Mouse (Mus musculus): ENCODE measurements at regions not wholly inside any gene's neighbourhood (a gene's known extent, or its start where the extent isn't known, plus 50 kb on each side); places are given as distances from the start of the nearest gene placed in this dataset.

DNA sequence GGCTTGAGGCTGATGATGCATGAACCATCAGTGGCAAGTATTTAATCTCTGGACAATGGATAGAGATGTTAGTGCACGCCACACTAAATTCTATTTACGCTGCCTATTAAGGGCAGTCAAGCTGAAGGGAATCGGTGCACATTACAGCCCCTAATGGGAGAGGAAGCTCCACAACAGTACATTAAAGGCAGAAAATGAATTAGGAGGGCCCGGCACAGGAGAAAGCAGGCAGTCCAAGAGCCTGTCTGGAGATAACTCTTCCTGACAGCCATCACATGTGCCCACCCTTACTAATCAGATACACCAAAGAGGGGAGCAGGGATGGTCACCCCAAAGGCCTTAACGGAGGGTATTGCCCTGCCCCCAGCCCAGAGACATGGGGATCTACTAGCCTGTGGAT is 118.7 kb upstream of the Mafb start:
- WGBS: 78% methylated on average over 5 of the region's 5 CpGs
- no peak for ATAC-seq (ENCODE audit: insufficient number of reproducible peaks, low FRiP score, low TSS enrichment, low read depth)

DNA sequence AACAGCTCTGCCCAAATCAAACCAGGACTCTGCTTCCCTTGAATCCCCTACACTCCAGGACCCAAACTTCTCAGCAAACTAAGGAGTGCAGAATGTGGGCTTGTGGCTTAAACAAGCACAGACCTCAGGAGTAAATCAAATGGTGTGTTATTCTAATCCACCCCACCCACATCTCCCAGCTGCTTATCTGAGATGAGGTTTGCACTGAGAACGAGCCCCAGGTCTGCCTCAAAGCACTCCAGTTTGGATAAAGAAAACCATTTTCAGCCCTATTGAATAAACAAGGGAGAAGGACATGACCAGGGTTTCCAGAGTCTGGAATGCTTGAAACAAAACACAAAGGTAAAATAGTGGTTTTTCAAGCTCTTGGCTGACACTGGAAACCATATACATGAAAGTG is 132.9 kb upstream of the Mafb start:
- Histone ChIP-seq H3K9ac (ENCODE audit: low read length) (no peak overlapping the region), H3K4me1 (ENCODE audit: control insufficient read depth, insufficient read depth, low read length) (peaks cover 4% of the 10 kb centered on the region; the same call in 1 of the 2 replicates), H3K36me3 (ENCODE audit: control insufficient read depth, insufficient read depth, low read length) (no peaks in the 10 kb centered on the region), H3K27me3 (ENCODE audit: control insufficient read depth, insufficient read depth, low read length) (no peaks in the 10 kb centered on the region), H3K9me3 (ENCODE audit: control insufficient read depth, low read length) (no peaks in the 10 kb centered on the region), H3K4me3 (ENCODE audit: low read depth, low read length) (no peak overlapping the region), H3K4me2 (ENCODE audit: low read depth, severe bottlenecking) (no peak overlapping the region), H3K27ac (replicated peaks; ENCODE audit: low read depth, low read length) (no peak overlapping the region)
- 39% methylated on average over 1 of the region's 1 CpGs for WGBS
- no peak for DNase-seq (ENCODE audit: low spot score)
- ATAC-seq (ENCODE audit: insufficient number of reproducible peaks, low FRiP score, low TSS enrichment, low read depth): no peak

More for the DNA sequence above, 118.7 kb upstream of the Mafb start:
- DNase-seq (ENCODE audit: low spot score): no peak
- no peak overlapping the region for H3K9ac ChIP-seq (ENCODE audit: low read length)
- H3K4me2 ChIP-seq (ENCODE audit: low read depth, severe bottlenecking): no peak overlapping the region
- H3K9me3 ChIP-seq (ENCODE audit: control insufficient read depth, low read length): no peaks in the 10 kb centered on the region
- H3K4me1 ChIP-seq (ENCODE audit: control insufficient read depth, insufficient read depth, low read length): no peaks in the 10 kb centered on the region
- H3K4me3 ChIP-seq (ENCODE audit: low read depth, low read length): no peak overlapping the region
- no peak overlapping the region for H3K27ac ChIP-seq (replicated peaks; ENCODE audit: low read depth, low read length)
- H3K27me3 ChIP-seq (ENCODE audit: control insufficient read depth, insufficient read depth, low read length): no peaks in the 10 kb centered on the region
- no peaks in the 10 kb centered on the region for H3K36me3 ChIP-seq (ENCODE audit: control insufficient read depth, insufficient read depth, low read length)

DNA sequence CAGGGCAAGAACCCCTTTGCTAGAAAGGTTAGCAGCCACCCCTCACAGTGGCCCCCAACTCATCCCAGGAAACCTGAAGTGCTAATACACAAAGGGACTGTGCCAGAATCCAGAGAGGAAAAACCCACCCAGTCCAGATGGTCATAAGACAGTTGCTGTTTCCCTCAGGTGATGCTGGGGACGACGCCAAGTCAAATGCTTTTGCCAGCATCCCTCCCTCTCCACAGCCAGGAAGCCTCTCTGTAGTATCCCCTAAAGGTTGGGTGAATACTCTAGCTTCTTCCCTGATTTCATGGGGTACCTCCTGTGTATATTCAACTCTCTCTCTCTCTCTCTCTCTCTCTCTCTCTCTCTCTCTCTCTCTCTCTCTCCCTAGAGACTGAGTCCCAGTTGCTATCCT is 136.0 kb upstream of the Mafb start:
- Histone ChIP-seq H3K36me3 (ENCODE audit: control insufficient read depth, insufficient read depth, low read length) (no peaks in the 10 kb centered on the region), H3K4me3 (ENCODE audit: low read depth, low read length) (no peak overlapping the region), H3K27ac (replicated peaks; ENCODE audit: low read depth, low read length) (no peak overlapping the region), H3K4me1 (ENCODE audit: control insufficient read depth, insufficient read depth, low read length) (peaks cover 4% of the 10 kb centered on the region; the same call in 1 of the 2 replicates), H3K9ac (ENCODE audit: low read length) (no peak overlapping the region), H3K9me3 (ENCODE audit: control insufficient read depth, low read length) (no peaks in the 10 kb centered on the region), H3K27me3 (ENCODE audit: control insufficient read depth, insufficient read depth, low read length) (no peaks in the 10 kb centered on the region), H3K4me2 (ENCODE audit: low read depth, severe bottlenecking) (no peak overlapping the region)
- DNase-seq (ENCODE audit: low spot score) (no peak), ATAC-seq (ENCODE audit: insufficient number of reproducible peaks, low FRiP score, low TSS enrichment, low read depth) (no peak)
- WGBS: 67% methylated on average over 2 of the region's 2 CpGs

GRCm38 (mm10) chr2:160503597-160504393 is 136.9 kb upstream of the Mafb start:
- Histone ChIP-seq H3K4me2 (ENCODE audit: low read depth, severe bottlenecking) (no peak overlapping the region), H3K36me3 (ENCODE audit: control insufficient read depth, insufficient read depth, low read length) (no peaks in the 10 kb centered on the region), H3K9ac (ENCODE audit: low read length) (no peak overlapping the region), H3K9me3 (ENCODE audit: control insufficient read depth, low read length) (no peaks in the 10 kb centered on the region), H3K27me3 (ENCODE audit: control insufficient read depth, insufficient read depth, low read length) (no peaks in the 10 kb centered on the region), H3K27ac (replicated peaks; ENCODE audit: low read depth, low read length) (no peak overlapping the region), H3K4me3 (ENCODE audit: low read depth, low read length) (no peak overlapping the region), H3K4me1 (ENCODE audit: control insufficient read depth, insufficient read depth, low read length) (peaks cover 4% of the 10 kb centered on the region; the same call in 1 of the 2 replicates)
- WGBS: 48% methylated on average over 16 of the region's 16 CpGs
- DNase-seq (ENCODE audit: low spot score) (no peak), ATAC-seq (ENCODE audit: insufficient number of reproducible peaks, low FRiP score, low TSS enrichment, low read depth) (no peak)

- no peaks in the 10 kb centered on the region for H3K9me3 ChIP-seq (ENCODE audit: control insufficient read depth, low read length)
- no peak for ATAC-seq (ENCODE audit: insufficient number of reproducible peaks, low FRiP score, low TSS enrichment, low read depth)
- no peak overlapping the region for H3K4me3 ChIP-seq (ENCODE audit: low read depth, low read length)
- H3K27me3 ChIP-seq (ENCODE audit: control insufficient read depth, insufficient read depth, low read length): no peaks in the 10 kb centered on the region
- H3K4me2 ChIP-seq (ENCODE audit: low read depth, severe bottlenecking): no peak overlapping the region
- H3K9ac ChIP-seq (ENCODE audit: low read length): no peak overlapping the region
- 82% methylated on average over 4 of the region's 4 CpGs for WGBS
- no peak overlapping the region for H3K27ac ChIP-seq (replicated peaks; ENCODE audit: low read depth, low read length)
- no peak for DNase-seq (ENCODE audit: low spot score)
- peaks cover 4% of the 10 kb centered on the region; the same call in 1 of the 2 replicates for H3K4me1 ChIP-seq (ENCODE audit: control insufficient read depth, insufficient read depth, low read length)
- no peaks in the 10 kb centered on the region for H3K36me3 ChIP-seq (ENCODE audit: control insufficient read depth, insufficient read depth, low read length)
These were observed 137.5 kb upstream of the Mafb start for GRCm38 (mm10) chr2:160504394-160504657.

DNA sequence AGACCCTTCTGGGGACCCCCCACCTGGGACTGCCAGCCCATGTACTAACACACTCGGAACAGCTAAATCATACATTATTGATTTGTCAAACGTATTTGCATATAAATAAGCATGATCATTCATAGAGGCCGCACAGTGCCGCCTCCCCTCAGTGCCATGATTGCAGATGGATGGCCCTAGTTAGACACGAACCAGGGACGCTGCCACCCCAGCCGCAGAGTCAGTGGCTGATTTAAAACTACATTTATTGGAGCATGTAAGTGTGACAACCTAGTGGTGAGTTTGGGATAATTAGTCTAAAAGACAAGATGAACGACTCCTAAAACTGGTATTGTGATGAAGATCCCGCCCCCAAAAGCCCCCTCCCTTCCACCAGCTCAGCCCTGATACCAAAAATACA is 138.3 kb upstream of the Top1 start:
- DNase-seq (ENCODE audit: low spot score): no peak
- H3K4me1 ChIP-seq (ENCODE audit: control insufficient read depth, insufficient read depth, low read length): no peaks in the 10 kb centered on the region; the same call in 1 of the 2 replicates
- 58% methylated on average over 9 of the region's 9 CpGs for WGBS
- no peak overlapping the region for H3K4me2 ChIP-seq (ENCODE audit: low read depth, severe bottlenecking)
- ATAC-seq (ENCODE audit: insufficient number of reproducible peaks, low FRiP score, low TSS enrichment, low read depth): no peak
- H3K9me3 ChIP-seq (ENCODE audit: control insufficient read depth, low read length): no peaks in the 10 kb centered on the region
- no peaks in the 10 kb centered on the region for H3K36me3 ChIP-seq (ENCODE audit: control insufficient read depth, insufficient read depth, low read length)
- H3K27me3 ChIP-seq (ENCODE audit: control insufficient read depth, insufficient read depth, low read length): no peaks in the 10 kb centered on the region
- H3K27ac ChIP-seq (replicated peaks; ENCODE audit: low read depth, low read length): no peak overlapping the region
- H3K4me3 ChIP-seq (ENCODE audit: low read depth, low read length): no peak overlapping the region
- H3K9ac ChIP-seq (ENCODE audit: low read length): no peak overlapping the region

DNA sequence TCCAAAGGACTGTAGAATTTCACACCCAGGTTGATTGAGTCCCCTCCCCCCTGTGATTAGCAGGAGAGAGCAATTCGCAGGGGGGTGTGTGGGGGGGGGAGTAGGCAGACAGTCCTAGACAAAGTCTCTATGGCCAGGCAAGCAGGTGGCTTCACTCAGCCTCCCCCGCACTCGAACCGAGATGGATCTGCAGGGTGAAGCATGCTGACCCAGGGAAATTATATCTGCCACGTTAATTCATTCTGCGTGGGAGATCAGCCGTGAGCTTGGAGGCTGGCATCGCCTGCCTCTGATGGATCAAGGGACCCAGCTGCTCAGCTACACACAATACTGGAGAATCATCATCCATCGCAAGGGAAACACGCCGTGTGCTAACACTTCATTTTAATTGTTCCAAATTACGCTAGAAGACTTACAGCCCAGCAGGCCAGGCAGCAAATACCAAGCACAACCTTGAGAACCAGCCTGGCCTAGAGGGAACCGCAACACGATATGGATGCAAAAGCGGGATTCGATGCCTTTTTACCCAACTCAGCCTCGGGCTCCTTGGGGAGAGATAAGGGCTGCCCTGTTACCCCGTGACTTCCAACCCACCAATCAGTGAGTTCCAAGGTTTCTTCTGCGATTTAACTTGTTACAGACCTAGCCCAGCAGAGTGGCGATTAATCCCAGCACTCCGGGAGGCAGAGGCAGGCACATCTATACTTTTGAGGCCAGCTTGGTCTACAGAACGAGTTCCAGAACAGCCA is 137.7 kb upstream of the Top1 start:
- no peaks in the 10 kb centered on the region; the same call in 1 of the 2 replicates for H3K4me1 ChIP-seq (ENCODE audit: control insufficient read depth, insufficient read depth, low read length)
- H3K27me3 ChIP-seq (ENCODE audit: control insufficient read depth, insufficient read depth, low read length): no peaks in the 10 kb centered on the region
- ATAC-seq (ENCODE audit: insufficient number of reproducible peaks, low FRiP score, low TSS enrichment, low read depth) (0 out of 2 replicates have a peak, but pooled peaks have one; percentile 15), DNase-seq (ENCODE audit: low spot score) (no peak)
- no peaks in the 10 kb centered on the region for H3K36me3 ChIP-seq (ENCODE audit: control insufficient read depth, insufficient read depth, low read length)
- WGBS: 44% methylated on average over 22 of the region's 22 CpGs
- no peak overlapping the region for H3K9ac ChIP-seq (ENCODE audit: low read length)
- no peak overlapping the region for H3K27ac ChIP-seq (replicated peaks; ENCODE audit: low read depth, low read length)
- no peak overlapping the region for H3K4me3 ChIP-seq (ENCODE audit: low read depth, low read length)
- no peaks in the 10 kb centered on the region for H3K9me3 ChIP-seq (ENCODE audit: control insufficient read depth, low read length)
- H3K4me2 ChIP-seq (ENCODE audit: low read depth, severe bottlenecking): no peak overlapping the region

- no peaks in the 10 kb centered on the region for H3K36me3 ChIP-seq (ENCODE audit: control insufficient read depth, insufficient read depth, low read length)
- WGBS: 90% methylated on average over 5 of the region's 5 CpGs
- no peak for DNase-seq (ENCODE audit: low spot score)
- H3K4me1 ChIP-seq (ENCODE audit: control insufficient read depth, insufficient read depth, low read length): no peaks in the 10 kb centered on the region
- no peak overlapping the region for H3K4me2 ChIP-seq (ENCODE audit: low read depth, severe bottlenecking)
- H3K9me3 ChIP-seq (ENCODE audit: control insufficient read depth, low read length): no peaks in the 10 kb centered on the region
- no peak overlapping the region for H3K4me3 ChIP-seq (ENCODE audit: low read depth, low read length)
- H3K9ac ChIP-seq (ENCODE audit: low read length): no peak overlapping the region
- no peak overlapping the region for H3K27ac ChIP-seq (replicated peaks; ENCODE audit: low read depth, low read length)
- ATAC-seq (ENCODE audit: insufficient number of reproducible peaks, low FRiP score, low TSS enrichment, low read depth): no peak
- H3K27me3 ChIP-seq (ENCODE audit: control insufficient read depth, insufficient read depth, low read length): 0 out of 2 replicates have a peak, but pooled peaks cover 2% of the 10 kb centered on the region
These were observed 135.5 kb upstream of the Top1 start for GRCm38 (mm10) chr2:160510159-160510558.
